ENCODE assay signal across 21 mouse cellular contexts in the genomic region with DNA sequence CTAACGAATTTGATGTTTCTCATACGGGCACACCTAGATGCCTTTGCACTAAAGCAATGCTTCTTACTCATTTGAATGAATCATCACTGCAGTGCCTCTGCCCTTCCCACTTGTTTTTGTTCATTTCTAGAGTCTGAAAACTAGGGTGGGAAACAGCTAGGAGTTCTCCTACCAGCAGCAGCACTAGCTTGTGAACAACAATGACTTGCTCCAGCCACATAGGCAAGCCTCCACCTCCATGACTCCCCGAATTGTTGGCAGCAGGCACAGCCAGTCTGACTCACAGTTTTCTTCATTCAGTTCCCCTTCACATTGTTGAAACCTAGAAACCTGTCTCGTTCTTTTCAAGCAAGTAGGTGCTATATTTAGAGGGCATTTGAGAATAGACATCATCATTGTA. TPM values are rescaled to one million over a fixed set of nuclear protein-coding genes. Genes with fewer than 3 reads are reported as not detected.
DNase-seq lines count a peak whose midpoint lies in the region; TF ChIP-seq lines count a peak whose summit lies in the region.
"Had no signal": no experiment of that assay in that cellular context is flagged by ENCODE, and none has a peak within 500 bp of the region (broad histone marks: within the 10 kb centered on the region; RNA-seq: fewer than 3 reads in every experiment).

No protein-coding gene starts in this region.

- TF ChIP-seq CTCF in left cerebral cortex, adult 2 months (IDR thresholded peaks at IDR 0.05) = no peak

- H3K4me3 ChIP-seq in left cerebral cortex, adult 2 months = no peak overlapping the region
- H3K4me3 ChIP-seq: liver, embryonic 15.5 days had no signal

- intact Hi-C loops in left cerebral cortex, postnatal 4 days (cut with DNase I) = no loop called here
- intact Hi-C loops in left cerebral cortex, adult 2 months (cut with DNase I) = loop anchor here (1.0 to 10.0 kb wide), 4 partner anchors 18 to 1258 kb away; no protein-coding TSS in a partner anchor

- DNase-seq in frontal cortex, adult 2 months (ENCODE audit: extremely low spot score in 1 of 2, low spot score in 1 of 2) = peak; percentile 71 to 79
- no peak for DNase-seq in frontal cortex, postnatal 25 days (ENCODE audit: low spot score in 2 of 2)
- DNase-seq in left cerebral cortex, adult 11 months (ENCODE audit: low spot score) = peak; percentile 40
- DNase-seq in left cerebral cortex, postnatal 4 days = no peak
- peak; percentile 15 for DNase-seq in 3T3-L1 (ENCODE audit: low read depth, low spot score)
- DNase-seq in left cerebral cortex, adult 2 months (ENCODE audit: extremely low spot score in 1 of 2, low spot score in 2 of 2) = peak; percentile 32 to 41
- no peak for DNase-seq in urinary bladder, postnatal 10 days (ENCODE audit: low spot score)
- DNase-seq in kidney, postnatal 10 days = no peak
- DNase-seq: adrenal gland, postnatal 36 days; cerebellum, adult 11 months; cerebellum, postnatal 10 days; forebrain, postnatal 0 days; gastrocnemius, postnatal 14 days; heart, adult 11 months; kidney, adult 9 months; kidney, postnatal 36 days; liver; lung, postnatal 4 days; thymus, postnatal 14 days had no signal

- peak overlapping the region; percentile 17 for H3K27ac ChIP-seq in left cerebral cortex, adult 2 months
- H3K27ac ChIP-seq: hindbrain, postnatal 0 days; liver, embryonic 15.5 days had no signal

RNA-seq across cellular contexts. Expression of gene Arg1, which starts 57.5 kb away (rescaled TPM):
- polyA plus RNA-seq in frontal cortex, adult 2 months (2012; rRNA removed) = 0.24 TPM in 1 of 2 replicates, not detected in the other
- total RNA-seq in left cerebral cortex, postnatal 4 days (2021) = not detected
- total RNA-seq in left cerebral cortex, adult 2 months (2021) = not detected

Comparison
In these comparisons a context has a peak if more than half of its experiments do, and no peak if none do; other contexts are left out.
1. DNase-seq: peak in frontal cortex, adult 2 months (2 of 2), left cerebral cortex, adult 11 months (single experiment), 3T3-L1 (single experiment) and left cerebral cortex, adult 2 months (2 of 2); none in frontal cortex, postnatal 25 days (0 of 2), left cerebral cortex, postnatal 4 days (single experiment), urinary bladder, postnatal 10 days (single experiment) and kidney, postnatal 10 days (single experiment).